Mouse (Mus musculus) liver, postnatal 0 days (tissue): ENCODE measurements around the gene Samd14. TPM values are rescaled to one million over a fixed set of nuclear protein-coding genes. Genes with fewer than 3 reads are reported as not detected.

ENCODE experiments used
- ATAC-seq: fragments of 200-750 bp; cut with Nextera tagmentation; 2 replicates; pipeline ENCODE4 v1.8.0; 2017; ENCODE audit warnings: mild to moderate bottlenecking, moderate library complexity
- DNase-seq: peaks from one replicate; pipeline ENCODE4 v3.0.0-alpha.2; 2016
- H3K27ac ChIP-seq: fragments of 300-500 bp; sonication (generic); 2 replicates; pipeline ENCODE4 v1.5.1; 2014; ENCODE audit warnings: antibody characterized with exemption, moderate library complexity, mild to moderate bottlenecking, low read depth
- H3K27me3 ChIP-seq: fragments of 300-500 bp; sonication (generic); 2 replicates; pipeline ENCODE4 v1.6.1; 2014; ENCODE audit warnings: low read length, control low read depth, mixed read lengths; ENCODE audit not compliant: insufficient read depth
- H3K36me3 ChIP-seq: fragments of 300-500 bp; sonication (generic); replicated peaks from 2 replicates; pipeline ENCODE4 v1.6.1; 2014; ENCODE audit warnings: mild to moderate bottlenecking, control low read depth, low read length, moderate library complexity, mixed read lengths; ENCODE audit not compliant: insufficient read depth
- H3K4me1 ChIP-seq: fragments of 300-500 bp; sonication (generic); 2 replicates; pipeline ENCODE4 v1.6.1; 2014; ENCODE audit warnings: antibody characterized with exemption, mild to moderate bottlenecking, control low read depth; ENCODE audit not compliant: insufficient read depth
- H3K4me2 ChIP-seq: fragments of 300-500 bp; sonication (generic); 2 replicates; pipeline ENCODE4 v1.6.1; 2014; ENCODE audit warnings: low read depth, mild to moderate bottlenecking, low read length, moderate library complexity, mixed read lengths
- H3K4me3 ChIP-seq: fragments of 300-500 bp; sonication (generic); 2 replicates; pipeline ENCODE4 v1.5.1; 2014; ENCODE audit warnings: low read depth, low read length
- H3K9ac ChIP-seq: fragments of 300-500 bp; sonication (generic); replicated peaks from 2 replicates; pipeline ENCODE4 v1.6.1; 2014; ENCODE audit warnings: mild to moderate bottlenecking, moderate library complexity
- H3K9me3 ChIP-seq: fragments of 300-500 bp; sonication (generic); 2 replicates; pipeline ENCODE4 v1.6.1; 2016; ENCODE audit warnings: mild to moderate bottlenecking, control low read depth, low read length, mixed read lengths
- CTCF ChIP-seq: sonication (generic); IDR thresholded peaks from 2 replicates; pipeline ENCODE4 v1.5.1; 2016; ENCODE audit warnings: antibody characterized with exemption, low read depth
- EP300 ChIP-seq: IDR thresholded peaks from 2 replicates; pipeline ENCODE4 v1.6.1; 2016; ENCODE audit warnings: antibody characterized with exemption, low read depth, mild to moderate bottlenecking
- WGBS: fragments of 180-500 bp; shearing (Covaris S2); extraction: QIAGEN DNeasy Blood & Tissue Kit; methylation state at CpG from one replicate; pipeline ENCODE4 v1.1.7; 2014; ENCODE audit not compliant: insufficient replicate concordance; 5-methylcytosine and 5-hydroxymethylcytosine counted together
- polyA plus RNA-seq: library from polyadenylated mRNA; unstranded; fragments of >200 nt; fragmentation: Nextera tagmentation; extraction: Ambion mirVana; gene quantifications from 2 replicates; pipeline ENCODE4 v1.2.1, GENCODE M21; 2015

Samd14 gene
- polyA plus RNA-seq, 1 experiment from 2014 or later = 16.1 TPM

- Histone ChIP-seq H3K4me1 (0 out of 2 replicates have a peak, but pooled peaks cover 4% of the 10 kb centered on the region), H3K4me3 (no peak overlapping the region), H3K4me2 (no peak overlapping the region), H3K27ac (no peak overlapping the region), H3K9ac (no peak overlapping the region), H3K36me3 (no peaks in the 10 kb centered on the region), H3K27me3 (peaks cover 10% of the 10 kb centered on the region), H3K9me3 (no peaks in the 10 kb centered on the region)
- TF ChIP-seq CTCF (no peak), EP300 (no peak)
- 61% methylated on average over 8 of the region's 8 CpGs for WGBS
- ATAC-seq (no peak), DNase-seq (no peak)
Measured at GRCm38 (mm10) chr11:95070140-95071107, 60.7 kb downstream of the Samd14 start.

DNA sequence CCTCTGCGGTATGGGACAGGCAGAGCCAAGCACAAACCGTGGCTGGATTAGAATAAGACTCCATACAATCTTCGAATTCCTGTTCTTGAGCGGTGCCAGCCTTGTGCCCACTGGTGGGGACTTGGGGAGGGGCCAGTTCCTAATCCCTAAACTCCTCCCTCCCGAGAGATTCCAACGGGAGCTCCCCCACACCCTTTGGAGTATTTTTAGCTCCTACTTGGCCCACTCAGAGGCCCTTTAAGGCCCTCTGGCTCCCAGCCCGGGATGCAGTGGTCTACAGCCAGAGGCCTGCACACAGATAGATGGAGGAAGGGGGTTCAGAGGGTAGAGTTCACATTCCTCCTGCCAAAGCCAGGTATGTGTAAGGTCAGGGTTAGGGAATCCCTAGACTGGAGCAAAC, 61.6 kb downstream of the Samd14 start:
- WGBS = 52% methylated on average over 7 of the region's 7 CpGs
- ATAC-seq = no peak

DNA sequence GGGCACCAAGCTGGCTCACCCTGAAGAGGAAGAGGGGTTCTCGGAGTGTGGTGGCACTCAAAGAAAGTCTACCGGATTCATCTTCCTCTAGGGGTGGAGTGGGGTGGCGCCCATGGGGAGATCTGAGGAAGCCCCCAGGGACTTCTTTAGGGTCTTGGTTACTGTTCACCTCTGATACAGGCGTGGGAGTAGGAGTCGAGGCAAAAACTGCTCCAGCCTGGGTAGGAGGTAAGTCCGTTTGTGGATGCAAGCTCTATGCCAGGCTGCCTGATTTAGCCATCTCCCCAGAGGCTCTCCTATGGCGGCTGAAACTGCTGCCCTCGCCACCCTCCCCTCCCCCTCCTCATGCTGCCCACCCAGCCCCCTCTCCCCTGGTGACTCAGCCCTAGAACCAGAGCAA, 62.5 kb downstream of the Samd14 start:
- Histone ChIP-seq H3K9me3 (no peaks in the 10 kb centered on the region), H3K27ac (no peak overlapping the region), H3K27me3 (peaks cover 27% of the 10 kb centered on the region), H3K4me2 (no peak overlapping the region), H3K4me1 (peaks cover 8% of the 10 kb centered on the region; the same call in 1 of the 2 replicates), H3K36me3 (no peaks in the 10 kb centered on the region), H3K4me3 (no peak overlapping the region), H3K9ac (no peak overlapping the region)
- ATAC-seq = no peak
- no peak for DNase-seq
- TF ChIP-seq CTCF (no peak), EP300 (no peak)
- WGBS = 74% methylated on average over 8 of the region's 8 CpGs

More for the DNA sequence above, 61.6 kb downstream of the Samd14 start:
- TF ChIP-seq CTCF (no peak), EP300 (no peak)
- DNase-seq = no peak
- peaks cover 8% of the 10 kb centered on the region; the same call in 1 of the 2 replicates for H3K4me1 ChIP-seq
- no peak overlapping the region for H3K4me3 ChIP-seq
- H3K27me3 ChIP-seq = peaks cover 18% of the 10 kb centered on the region
- H3K4me2 ChIP-seq = no peak overlapping the region
- H3K9ac ChIP-seq = no peak overlapping the region
- H3K9me3 ChIP-seq = no peaks in the 10 kb centered on the region
- no peak overlapping the region for H3K27ac ChIP-seq
- no peaks in the 10 kb centered on the region for H3K36me3 ChIP-seq

GRCm38 (mm10) chr11:95072804-95073203, 63.1 kb downstream of the Samd14 start:
- Histone ChIP-seq H3K4me3 (no peak overlapping the region), H3K36me3 (no peaks in the 10 kb centered on the region), H3K9me3 (no peaks in the 10 kb centered on the region), H3K9ac (no peak overlapping the region), H3K27ac (no peak overlapping the region), H3K27me3 (peaks cover 32% of the 10 kb centered on the region), H3K4me1 (peaks cover 8% of the 10 kb centered on the region; the same call in 1 of the 2 replicates), H3K4me2 (no peak overlapping the region)
- ATAC-seq = no peak
- DNase-seq = no peak
- WGBS = 73% methylated on average over 5 of the region's 5 CpGs
- no peak for TF ChIP-seq EP300
- no peak for TF ChIP-seq CTCF

GRCm38 (mm10) chr11:95073835-95074234, 64.2 kb downstream of the Samd14 start:
- H3K27me3 ChIP-seq = peaks cover 34% of the 10 kb centered on the region
- peaks cover 14% of the 10 kb centered on the region; the same call in 1 of the 2 replicates for H3K4me1 ChIP-seq
- H3K27ac ChIP-seq = no peak overlapping the region
- H3K4me3 ChIP-seq = no peak overlapping the region
- no peak for ATAC-seq
- H3K4me2 ChIP-seq = no peak overlapping the region
- H3K9me3 ChIP-seq = no peaks in the 10 kb centered on the region
- WGBS = 71% methylated on average over 4 of the region's 4 CpGs
- no peak for DNase-seq
- TF ChIP-seq EP300 (no peak), CTCF (no peak)
- H3K36me3 ChIP-seq = no peaks in the 10 kb centered on the region
- no peak overlapping the region for H3K9ac ChIP-seq

DNA sequence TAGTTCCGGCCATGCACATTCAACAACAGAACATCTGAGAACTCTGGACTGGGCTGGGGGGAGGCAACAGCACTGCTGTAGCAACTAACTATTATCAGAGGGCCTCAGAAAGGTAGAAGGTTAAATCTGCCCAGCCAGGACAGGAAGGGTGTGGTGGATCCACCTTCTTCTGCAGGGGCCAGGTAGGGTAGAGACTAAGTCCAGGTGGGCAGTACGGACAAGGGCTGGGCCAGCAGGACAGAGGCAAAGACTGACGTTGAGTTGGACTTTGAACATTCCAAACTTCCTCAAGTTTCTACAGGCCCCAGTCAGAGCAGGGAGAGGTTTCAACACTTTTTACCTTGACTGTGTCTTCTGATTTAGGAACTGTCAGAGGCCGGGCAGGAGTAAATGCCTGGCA, 65.0 kb downstream of the Samd14 start:
- Histone ChIP-seq H3K9me3 (no peaks in the 10 kb centered on the region), H3K9ac (no peak overlapping the region), H3K27me3 (peaks cover 39% of the 10 kb centered on the region), H3K27ac (no peak overlapping the region), H3K4me1 (peaks cover 14% of the 10 kb centered on the region; the same call in 1 of the 2 replicates), H3K4me3 (no peak overlapping the region; the same call in 1 of the 2 replicates), H3K4me2 (no peak overlapping the region), H3K36me3 (no peaks in the 10 kb centered on the region)
- 58% methylated on average over 4 of the region's 4 CpGs for WGBS
- no peak for DNase-seq
- ATAC-seq = no peak
- TF ChIP-seq EP300 (no peak), CTCF (no peak)
